Mouse (Mus musculus): ENCODE measurements around the gene Gga1. TPM values are rescaled to one million over a fixed set of nuclear protein-coding genes. Genes with fewer than 3 reads are reported as not detected.

Gga1 gene
- 20.3 TPM for polyA plus RNA-seq (2015; fragmentation: Illumina TruSeq; extraction: RNeasy Lipid Tissue Mini Kit (QIAGEN cat#74804); ENCODE audit: insufficient read depth, low replicate concordance)

DNA sequence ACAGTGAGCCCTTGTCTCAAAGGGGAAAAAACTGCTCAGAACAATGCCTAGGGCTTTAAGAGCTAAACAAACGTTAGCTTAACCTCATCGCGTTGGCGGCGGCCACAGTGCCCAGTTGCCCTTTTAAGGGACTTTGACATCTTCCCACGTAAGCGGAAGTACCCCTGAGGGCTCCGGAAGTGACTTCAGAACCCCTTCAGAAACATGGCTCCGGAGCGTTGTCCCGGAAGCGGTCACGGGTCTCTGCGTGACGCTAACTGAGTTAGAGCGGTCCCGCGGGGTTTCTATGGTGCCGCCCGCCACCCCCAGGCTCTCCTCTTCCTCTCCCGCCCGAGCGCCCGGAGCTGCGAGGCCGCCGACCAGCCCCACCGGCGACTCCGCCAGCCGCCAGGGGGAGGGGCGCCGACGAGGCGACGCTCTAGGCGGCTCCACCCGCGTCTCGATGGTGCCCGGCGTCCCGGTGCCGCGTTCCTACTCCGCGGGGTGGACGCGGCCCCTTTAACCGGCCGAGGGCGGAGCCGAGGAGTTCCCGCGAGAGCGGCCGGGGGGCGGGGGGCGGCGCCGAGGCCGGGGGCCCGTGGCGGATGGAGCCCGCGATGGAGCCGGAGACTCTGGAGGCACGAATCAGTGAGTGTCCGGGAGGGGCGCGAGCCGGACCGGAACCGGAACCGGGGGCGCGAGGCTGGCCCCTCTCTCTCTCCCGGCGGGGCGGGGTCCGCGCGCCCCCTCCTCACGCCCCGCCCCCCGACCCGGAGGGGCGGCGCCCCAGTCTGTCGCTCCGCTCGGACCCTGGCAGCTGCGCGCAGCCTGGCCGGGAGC, at the start of gene Gga1:
Gga1 (plus strand) TSS at position 200 of the 819 bp plus-strand sequence.

DNA sequence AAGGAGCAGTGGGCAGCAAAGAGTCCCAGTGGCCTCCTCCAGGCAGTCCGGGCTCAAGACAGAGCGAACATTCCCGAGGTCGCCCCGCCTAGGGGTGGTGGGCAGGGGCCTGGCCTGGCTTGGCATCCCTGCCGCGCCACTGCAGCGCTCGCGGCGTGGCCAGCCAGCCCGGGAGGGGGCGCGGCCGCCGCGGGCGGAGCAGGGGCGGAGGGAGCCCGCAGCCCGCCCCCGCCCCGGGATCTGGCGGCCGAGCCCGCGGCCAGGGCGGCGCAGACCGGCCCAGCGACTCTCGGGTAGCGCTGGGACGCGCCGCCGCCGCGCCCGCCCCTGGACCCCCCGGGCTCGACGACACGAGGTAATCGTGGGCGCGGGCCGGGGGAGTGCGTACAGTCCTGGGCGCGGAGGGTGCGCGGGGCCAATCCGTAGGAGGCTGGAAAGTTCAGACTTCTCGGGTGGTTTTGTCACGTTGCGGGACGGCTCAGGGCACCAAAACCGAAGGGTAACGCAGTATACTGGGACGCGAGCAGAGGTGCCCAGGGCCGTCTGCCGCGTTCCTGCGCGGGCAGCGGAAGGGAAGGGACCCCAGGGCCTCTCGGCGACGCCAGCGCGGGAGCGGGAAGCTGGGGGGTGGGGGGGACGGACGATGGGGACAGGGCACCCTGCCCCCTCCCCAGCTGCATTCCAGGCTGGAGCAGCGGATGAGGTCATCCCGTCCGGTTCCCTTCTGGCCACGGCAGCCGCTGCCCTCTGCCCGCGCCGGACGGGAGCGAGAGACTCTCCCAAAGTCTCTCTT, 34.4 kb upstream of the Gga1 start, which contains the start of gene Cdc42ep1:
Cdc42ep1 (plus strand) TSS at position 254 of the 793 bp plus-strand sequence.

GRCm38 (mm10) chr15:78855303-78855965, 21.6 kb upstream of the Gga1 start, which contains the start of gene Lgals2:
Lgals2 (minus strand) TSS chr15:78855529.

DNA sequence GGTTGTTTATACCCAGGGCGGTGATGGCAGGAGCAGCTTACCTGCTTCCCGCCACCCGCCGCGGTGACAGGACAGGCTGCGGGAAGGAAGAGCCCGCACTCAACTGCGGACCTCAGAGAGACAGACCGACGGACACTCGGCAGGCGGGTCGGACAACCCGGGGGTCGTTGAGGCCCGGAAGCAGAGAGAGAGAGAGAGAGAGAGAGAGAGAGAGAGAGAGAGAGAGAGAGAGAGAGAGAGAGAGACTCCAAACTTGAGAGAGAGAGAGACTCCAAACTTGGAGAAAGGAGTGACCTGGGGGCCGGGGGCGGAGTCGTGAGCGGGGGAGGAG, 22.4 kb downstream of the Gga1 start, which contains the start of gene Gm49510:
Gm49510 (plus strand) TSS at position 259 of the 331 bp plus-strand sequence.

DNA sequence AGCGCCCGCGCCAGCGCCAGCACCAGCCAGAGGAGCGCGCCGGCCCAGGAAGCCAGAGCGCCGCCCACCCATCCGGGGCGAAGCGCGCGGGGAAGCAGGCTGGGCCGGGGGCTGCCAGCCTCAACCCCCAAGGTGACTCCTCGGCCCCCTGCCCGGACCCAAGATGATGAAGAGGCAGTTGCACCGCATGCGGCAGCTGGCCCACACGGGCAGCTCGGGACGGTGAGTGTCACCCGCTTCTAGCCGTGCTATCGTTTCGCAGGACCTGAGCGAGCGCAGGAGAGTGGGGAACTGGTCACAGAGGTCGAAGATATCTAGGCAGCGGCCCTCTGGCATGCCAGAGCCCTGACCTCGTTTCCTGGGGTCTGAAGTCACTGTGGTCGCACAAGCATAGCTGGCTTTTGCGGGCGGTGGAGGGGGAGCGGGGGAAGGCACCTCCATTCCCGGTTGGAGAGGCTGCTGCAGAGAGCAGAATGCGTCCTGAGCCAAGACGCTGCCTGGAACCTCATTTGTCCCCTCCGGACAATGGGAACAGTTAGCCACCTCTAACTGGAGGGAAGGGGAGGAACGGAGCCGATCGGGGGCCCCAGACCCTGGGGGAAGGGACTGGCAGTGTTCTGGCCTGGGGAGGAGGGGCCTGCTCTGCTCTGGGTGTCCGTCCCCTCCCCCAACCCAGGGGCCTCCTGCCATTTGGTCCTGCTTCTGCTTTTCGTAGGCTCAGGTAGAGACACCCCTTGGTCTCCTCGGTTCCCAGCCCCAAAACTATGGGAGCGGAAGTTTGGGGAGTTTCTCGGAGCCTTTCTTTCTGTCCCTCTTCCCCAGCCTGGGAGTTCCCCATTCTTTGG, 23.0 kb downstream of the Gga1 start, which contains the start of gene Sh3bp1:
Sh3bp1 (plus strand) TSS at position 29 of the 845 bp plus-strand sequence.

DNA sequence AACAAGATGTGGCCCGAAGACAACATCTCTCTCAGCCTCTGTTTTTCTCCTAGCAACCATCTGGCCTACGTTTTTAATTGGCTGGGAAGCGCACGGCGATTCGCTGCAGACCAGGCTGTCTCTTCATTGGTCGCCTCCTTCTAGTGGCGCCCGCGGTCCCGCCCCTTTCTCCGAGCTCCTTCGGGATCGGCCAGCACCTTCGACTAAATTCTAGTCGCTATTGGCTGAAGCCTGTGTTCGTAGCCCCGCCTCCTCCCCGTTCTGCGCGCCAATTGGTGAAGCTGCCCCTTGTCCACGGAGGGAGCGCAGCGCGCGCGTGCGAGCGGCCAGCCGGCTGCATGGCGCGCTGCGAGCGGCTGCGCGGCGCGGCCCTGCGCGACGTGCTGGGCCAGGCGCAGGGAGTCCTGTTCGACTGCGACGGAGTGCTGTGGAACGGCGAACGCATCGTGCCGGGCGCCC, 36.7 kb downstream of the Gga1 start, which contains the start of gene Pdxp:
Pdxp (plus strand) TSS at position 288 of the 459 bp plus-strand sequence.

GRCm38 (mm10) chr15:78926021-78926919, 49.3 kb downstream of the Gga1 start, which contains the start of gene Lgals1:
Lgals1 (plus strand) TSS chr15:78926725.

GRCm38 (mm10) chr15:78934784-78935320, 57.9 kb downstream of the Gga1 start, which contains the start of gene Nol12:
Nol12 (plus strand) TSS chr15:78934933.

Other genes with a start within 250 kb of the Gga1 start
- 0.08 TPM for gene Elfn2, start 158.4 kb upstream of the Gga1 start, polyA plus RNA-seq (2015; fragmentation: Illumina TruSeq; extraction: RNeasy Lipid Tissue Mini Kit (QIAGEN cat#74804); ENCODE audit: insufficient read depth, low replicate concordance)
- 33.7 TPM for gene Mfng, start 103.7 kb upstream of the Gga1 start, polyA plus RNA-seq (2015; fragmentation: Illumina TruSeq; extraction: RNeasy Lipid Tissue Mini Kit (QIAGEN cat#74804); ENCODE audit: insufficient read depth, low replicate concordance)
- 0.91 TPM for gene Card10, start 74.1 kb upstream of the Gga1 start, polyA plus RNA-seq (2015; fragmentation: Illumina TruSeq; extraction: RNeasy Lipid Tissue Mini Kit (QIAGEN cat#74804); ENCODE audit: insufficient read depth, low replicate concordance)
- gene Cdc42ep1, start 34.6 kb upstream of the Gga1 start, polyA plus RNA-seq (2015; fragmentation: Illumina TruSeq; extraction: RNeasy Lipid Tissue Mini Kit (QIAGEN cat#74804); ENCODE audit: insufficient read depth, low replicate concordance) = 3.2 TPM
- gene Lgals2, start 21.7 kb upstream of the Gga1 start, polyA plus RNA-seq (2015; fragmentation: Illumina TruSeq; extraction: RNeasy Lipid Tissue Mini Kit (QIAGEN cat#74804); ENCODE audit: insufficient read depth, low replicate concordance) = 0.51 TPM
- not detected for gene Gm49510, start 22.5 kb downstream of the Gga1 start, polyA plus RNA-seq (2015; fragmentation: Illumina TruSeq; extraction: RNeasy Lipid Tissue Mini Kit (QIAGEN cat#74804); ENCODE audit: insufficient read depth, low replicate concordance)
- gene Sh3bp1, start 22.6 kb downstream of the Gga1 start, polyA plus RNA-seq (2015; fragmentation: Illumina TruSeq; extraction: RNeasy Lipid Tissue Mini Kit (QIAGEN cat#74804); ENCODE audit: insufficient read depth, low replicate concordance) = 39.0 TPM
- 6.3 TPM for gene Pdxp, start 36.7 kb downstream of the Gga1 start, polyA plus RNA-seq (2015; fragmentation: Illumina TruSeq; extraction: RNeasy Lipid Tissue Mini Kit (QIAGEN cat#74804); ENCODE audit: insufficient read depth, low replicate concordance)
- gene Lgals1, start 49.5 kb downstream of the Gga1 start, polyA plus RNA-seq (2015; fragmentation: Illumina TruSeq; extraction: RNeasy Lipid Tissue Mini Kit (QIAGEN cat#74804); ENCODE audit: insufficient read depth, low replicate concordance) = 71.2 TPM
- 16.0 TPM for gene Nol12, start 57.7 kb downstream of the Gga1 start, polyA plus RNA-seq (2015; fragmentation: Illumina TruSeq; extraction: RNeasy Lipid Tissue Mini Kit (QIAGEN cat#74804); ENCODE audit: insufficient read depth, low replicate concordance)
- 7.8 TPM for gene Triobp, start 70.5 kb downstream of the Gga1 start, polyA plus RNA-seq (2015; fragmentation: Illumina TruSeq; extraction: RNeasy Lipid Tissue Mini Kit (QIAGEN cat#74804); ENCODE audit: insufficient read depth, low replicate concordance)
- 27.7 TPM for gene H1f0, start 151.3 kb downstream of the Gga1 start, polyA plus RNA-seq (2015; fragmentation: Illumina TruSeq; extraction: RNeasy Lipid Tissue Mini Kit (QIAGEN cat#74804); ENCODE audit: insufficient read depth, low replicate concordance)
- gene Galr3, start 164.7 kb downstream of the Gga1 start, polyA plus RNA-seq (2015; fragmentation: Illumina TruSeq; extraction: RNeasy Lipid Tissue Mini Kit (QIAGEN cat#74804); ENCODE audit: insufficient read depth, low replicate concordance) = not detected
- 12.7 TPM for gene Ankrd54, start 185.7 kb downstream of the Gga1 start, polyA plus RNA-seq (2015; fragmentation: Illumina TruSeq; extraction: RNeasy Lipid Tissue Mini Kit (QIAGEN cat#74804); ENCODE audit: insufficient read depth, low replicate concordance)
- 131 TPM for gene Eif3l, start 198.0 kb downstream of the Gga1 start, polyA plus RNA-seq (2015; fragmentation: Illumina TruSeq; extraction: RNeasy Lipid Tissue Mini Kit (QIAGEN cat#74804); ENCODE audit: insufficient read depth, low replicate concordance)
- 15.0 TPM for gene Micall1, start 231.7 kb downstream of the Gga1 start, polyA plus RNA-seq (2015; fragmentation: Illumina TruSeq; extraction: RNeasy Lipid Tissue Mini Kit (QIAGEN cat#74804); ENCODE audit: insufficient read depth, low replicate concordance)

Data from spleen, adult 10 weeks (tissue).